Mouse (Mus musculus) monocyte, adult 5-6 weeks (primary cell): Measurements from ENCODE around the gene Cela2a. TPM values are rescaled to one million over a fixed set of nuclear protein-coding genes. Genes with fewer than 3 reads are reported as not detected.

Experiments used
- ATAC-seq: fragments of 153-309, 156-312 bp; replicated peaks from 2 replicates; pipeline ENCODE4 v1.8.0; 2017; ENCODE audit warnings: mild to moderate bottlenecking; ENCODE audit not compliant: low TSS enrichment, insufficient number of reproducible peaks, severe bottlenecking, poor library complexity, low FRiP score
- total RNA-seq: library from RNA; stranded (forward); fragments of 200-1000, 200-491, 200-594 nt; gene quantifications from 3 replicates; pipeline ENCODE4 v1.2.3, GENCODE M21; 2017

Cela2a gene
- total RNA-seq, 1 experiment from 2014 or later = not detected

- no peak for ATAC-seq
Observed at GRCm38 (mm10) chr4:141816776-141817655, 8.9 kb downstream of the Cela2a start.

DNA sequence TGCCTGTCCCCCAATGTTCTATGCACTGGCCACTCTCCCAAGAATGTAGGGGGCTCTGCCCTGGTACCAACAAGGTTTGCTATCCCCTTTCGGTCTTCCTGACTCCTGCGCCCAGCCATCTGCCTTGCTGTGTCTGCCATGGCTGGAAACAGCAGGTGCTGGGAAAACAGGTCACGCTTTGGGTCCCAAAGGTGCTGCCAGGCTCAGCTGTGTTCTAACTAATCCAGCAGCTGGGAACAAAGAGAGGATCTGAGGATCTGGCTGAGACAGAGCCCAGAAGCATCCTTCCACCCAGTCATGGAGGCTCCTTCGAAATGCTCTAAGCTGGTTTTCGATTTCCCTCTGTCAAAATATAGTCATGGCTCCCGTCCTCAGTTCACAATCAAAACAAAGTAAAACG lies 9.7 kb downstream of the Cela2a start:
- no peak for ATAC-seq

DNA sequence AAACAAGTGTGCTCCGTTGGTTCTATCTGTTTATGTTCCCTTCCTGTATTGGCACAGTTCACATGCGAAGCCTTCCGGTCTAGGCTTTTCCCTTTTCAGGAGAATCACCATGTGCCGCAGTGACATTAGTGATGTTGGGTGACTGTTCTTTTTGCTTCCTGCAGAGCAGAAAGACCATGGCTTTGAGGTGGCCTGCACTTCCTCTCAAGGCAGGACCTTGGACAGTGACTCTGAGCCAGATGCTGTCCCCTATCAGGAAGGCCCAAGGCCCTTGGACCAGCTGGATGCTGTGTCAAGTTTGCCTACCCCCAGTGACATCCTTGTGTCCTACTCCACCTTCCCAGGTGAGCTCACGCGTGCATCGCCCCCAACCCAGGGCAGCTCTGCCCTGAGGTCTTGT lies 14.6 kb downstream of the Cela2a start:
- ATAC-seq = no peak

GRCm38 (mm10) chr4:141810975-141811374 lies 15.0 kb downstream of the Cela2a start:
- ATAC-seq = no peak

- no peak for ATAC-seq
Observed at GRCm38 (mm10) chr4:141809850-141810464, 16.0 kb downstream of the Cela2a start.

DNA sequence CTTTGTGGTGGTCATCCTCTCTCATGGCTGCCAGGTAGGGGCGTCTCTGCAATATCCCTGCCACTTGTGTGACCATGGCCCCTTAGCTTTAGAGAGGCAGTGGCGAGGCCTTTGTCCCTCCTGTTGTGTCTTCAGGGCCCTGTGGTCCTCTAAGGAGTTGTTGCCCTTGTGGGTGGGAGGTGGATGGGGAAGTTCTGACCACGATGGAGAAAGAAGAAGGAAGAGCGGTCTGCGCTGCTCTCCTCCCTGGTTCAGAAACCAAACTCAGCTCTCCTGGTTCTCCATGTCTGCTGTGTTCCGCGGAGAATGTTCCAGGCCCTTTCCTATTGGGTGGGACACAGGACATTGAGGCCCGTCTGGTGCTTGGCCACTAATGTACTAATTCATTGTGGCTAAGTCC lies 20.1 kb downstream of the Cela2a start:
- no peak for ATAC-seq

DNA sequence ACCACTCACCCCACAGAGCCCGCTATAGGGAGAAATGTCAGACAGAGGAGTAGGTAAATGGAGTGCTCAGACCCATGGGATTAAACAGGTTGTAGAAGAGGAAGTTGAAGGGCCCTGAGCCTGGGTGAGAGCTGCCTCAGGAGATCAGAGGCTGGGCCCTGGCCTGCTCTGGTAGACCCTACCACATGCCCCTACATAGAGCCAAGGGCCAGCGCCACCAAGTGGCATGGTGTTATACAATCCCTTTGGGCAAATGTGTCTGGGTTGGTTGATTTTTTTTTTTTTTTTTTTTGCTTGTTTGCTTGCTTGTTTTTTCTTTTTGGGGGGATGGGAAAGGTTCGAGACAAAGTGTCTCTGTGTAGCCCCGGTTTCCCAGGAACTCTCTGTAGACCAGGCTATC lies 21.9 kb downstream of the Cela2a start:
- ATAC-seq = no peak

GRCm38 (mm10) chr4:141797545-141797944 lies 28.4 kb downstream of the Cela2a start:
- no peak for ATAC-seq

GRCm38 (mm10) chr4:141796954-141797353 lies 29.0 kb downstream of the Cela2a start:
- no peak for ATAC-seq

- ATAC-seq = no peak
Observed at GRCm38 (mm10) chr4:141796356-141796755, 29.6 kb downstream of the Cela2a start.

- ATAC-seq = no peak
Observed at GRCm38 (mm10) chr4:141794152-141794535, 31.8 kb downstream of the Cela2a start.

DNA sequence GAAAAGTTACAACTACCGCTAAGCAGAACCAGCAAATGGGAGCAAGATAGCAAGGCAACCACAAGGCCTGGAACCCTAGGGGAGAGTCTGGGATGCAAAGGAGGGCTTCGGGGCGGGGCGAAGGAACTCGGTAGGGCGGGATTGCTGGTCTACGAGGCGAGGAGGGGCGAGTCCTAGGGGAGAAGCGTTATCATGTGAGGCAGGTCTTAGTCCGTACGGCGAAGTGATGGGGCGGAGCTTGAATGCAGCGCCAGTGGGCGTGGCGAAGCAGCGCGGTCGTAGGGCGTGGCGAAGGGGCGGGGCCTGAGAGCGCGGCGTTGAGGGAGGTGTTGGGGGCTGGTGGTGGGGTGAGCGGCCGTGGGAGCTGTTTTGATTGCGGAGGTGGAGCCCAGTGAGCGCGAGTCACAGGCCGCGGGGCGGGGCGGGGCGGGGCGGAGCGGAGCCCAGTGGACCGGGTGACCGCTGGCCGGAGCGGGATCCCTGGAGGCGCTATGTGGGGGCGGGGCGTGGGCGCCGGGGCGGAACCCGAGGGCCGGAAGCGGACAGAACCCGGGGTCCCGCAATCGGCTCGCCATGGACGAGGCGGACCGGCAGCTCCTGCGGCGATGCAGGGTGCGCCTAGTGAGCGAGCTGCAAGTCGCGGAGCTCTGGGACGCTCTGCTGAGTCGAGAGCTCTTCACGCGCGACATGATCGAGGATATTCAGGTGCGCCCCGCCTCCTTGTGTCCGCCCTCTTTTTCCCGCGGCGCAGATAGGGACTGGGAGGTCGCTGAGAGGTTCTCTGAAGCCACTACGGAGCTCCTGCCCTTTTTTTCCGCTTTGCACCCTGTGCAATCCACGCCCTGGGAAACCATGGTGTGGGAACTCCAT lies 32.4 kb downstream of the Cela2a start, which contains the start of gene Casp9:
TSS of gene Casp9 (plus strand) at position 331 of the 870 bp plus-strand sequence.
- peak; percentile 72 for ATAC-seq

- no peak; the same call in 1 of the 2 replicates for ATAC-seq
Observed at GRCm38 (mm10) chr4:141792554-141793281, 33.2 kb downstream of the Cela2a start.

DNA sequence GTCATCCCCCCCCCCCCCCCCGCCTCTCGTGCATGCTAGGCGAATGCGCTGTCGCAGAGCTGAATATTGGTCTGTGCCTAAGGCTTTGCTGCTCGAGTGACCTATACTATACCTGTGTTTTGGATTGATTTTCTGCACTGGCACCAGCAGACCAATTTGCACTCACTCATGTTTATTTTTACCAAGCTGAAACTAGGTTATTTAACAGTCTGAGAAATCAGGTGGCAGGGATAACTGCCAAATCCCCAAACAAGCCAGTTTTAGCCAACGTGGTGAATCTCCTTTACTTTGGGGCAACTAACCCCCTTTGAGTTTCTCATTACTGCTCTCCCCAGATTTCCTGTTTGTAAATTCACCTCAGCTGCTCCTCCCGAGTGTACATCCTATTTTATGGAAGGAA lies 34.0 kb downstream of the Cela2a start:
- no peak for ATAC-seq

DNA sequence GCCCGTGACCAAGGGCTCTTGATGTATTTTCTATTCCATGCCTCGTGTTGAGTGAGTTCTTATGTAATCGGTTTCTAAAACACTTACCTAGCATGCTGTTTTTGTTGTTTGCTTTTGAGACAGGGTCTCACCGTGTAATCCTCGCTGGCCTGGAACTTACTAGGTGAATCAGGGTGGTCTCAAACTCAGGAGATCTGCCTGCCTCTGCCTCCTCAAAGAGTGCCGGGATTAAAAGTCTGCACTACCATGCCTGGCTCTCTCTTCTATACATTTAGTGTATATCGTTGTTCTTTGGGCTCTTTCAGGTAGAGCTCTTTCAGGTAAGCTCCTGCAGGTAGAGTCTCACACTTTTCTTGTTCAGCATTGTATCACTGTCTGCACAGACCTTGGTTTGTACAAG lies 34.5 kb downstream of the Cela2a start:
- ATAC-seq = no peak

- peak; percentile 87 for ATAC-seq
Observed at GRCm38 (mm10) chr4:141790524-141790990, 35.4 kb downstream of the Cela2a start, which contains the start of gene Dnajc16. TSS of gene Dnajc16 (minus strand) at chr4:141790931.

GRCm38 (mm10) chr4:141789564-141790218 lies 36.3 kb downstream of the Cela2a start:
- ATAC-seq = no peak

DNA sequence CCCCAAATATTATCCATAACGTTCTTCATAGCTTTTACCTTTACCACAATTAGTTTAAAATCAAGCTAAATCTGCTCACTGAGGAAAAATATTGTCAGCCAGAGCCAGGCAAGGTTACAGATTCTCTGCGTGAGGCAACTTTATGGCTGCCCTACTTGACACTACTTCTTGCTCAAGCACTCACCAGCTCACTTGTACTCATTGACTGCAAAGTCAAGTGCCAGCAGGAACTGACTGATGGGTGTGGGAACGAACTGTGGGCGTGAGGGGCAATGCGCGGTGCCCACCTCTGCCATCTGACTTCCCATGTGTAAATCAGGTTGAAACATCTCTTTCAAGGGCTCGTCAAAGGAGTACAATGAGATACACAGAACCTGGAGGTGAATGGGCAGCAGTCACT lies 38.5 kb downstream of the Cela2a start:
- no peak for ATAC-seq
